Mouse (Mus musculus): ENCODE data around the gene Atp6v1g2. TPM values are rescaled to one million over a fixed set of nuclear protein-coding genes. Genes with fewer than 3 reads are reported as not detected.

The Atp6v1g2 gene
- polyA plus RNA-seq, 1 experiment from 2014 or later, result 9.4 TPM

- peak overlapping the region; percentile 43 for H3K9ac ChIP-seq
- H3K27me3 ChIP-seq, result peaks cover 11% of the 10 kb centered on the region
- peak overlapping the region; percentile 55 for H3K4me2 ChIP-seq
- no peaks in the 10 kb centered on the region for H3K9me3 ChIP-seq (replicated peaks)
- 0 out of 2 replicates have a peak, but pooled peaks have one; percentile 28 for ATAC-seq (replicated peaks; ENCODE audit: insufficient number of reproducible peaks, insufficient read depth, low FRiP score, low read depth)
- H3K4me3 ChIP-seq, result peak overlapping the region; percentile 37
- peaks cover 14% of the 10 kb centered on the region for H3K36me3 ChIP-seq
- no peak overlapping the region for H3K27ac ChIP-seq
- WGBS, result 14% methylated on average over 17 of the region's 17 CpGs
- H3K4me1 ChIP-seq (replicated peaks), result peaks cover 12% of the 10 kb centered on the region
Observed at GRCm38 (mm10) chr17:35257824-35258491, 24.5 kb downstream of the Atp6v1g2 start.

GRCm38 (mm10) chr17:35258492-35259478 lies 25.3 kb downstream of the Atp6v1g2 start:
- H3K27ac ChIP-seq, result no peak overlapping the region
- peaks cover 12% of the 10 kb centered on the region for H3K4me1 ChIP-seq (replicated peaks)
- no peak overlapping the region for H3K9ac ChIP-seq
- no peaks in the 10 kb centered on the region for H3K9me3 ChIP-seq (replicated peaks)
- H3K27me3 ChIP-seq, result peaks cover 19% of the 10 kb centered on the region
- H3K4me3 ChIP-seq, result peak overlapping the region; percentile 37; the same call in 1 of the 2 replicates
- H3K36me3 ChIP-seq, result peaks cover 5% of the 10 kb centered on the region; the same call in 1 of the 2 replicates
- ATAC-seq (replicated peaks; ENCODE audit: insufficient number of reproducible peaks, insufficient read depth, low FRiP score, low read depth), result no peak
- peak overlapping the region; percentile 55 for H3K4me2 ChIP-seq
- 50% methylated on average over 14 of the region's 14 CpGs for WGBS

- Histone ChIP-seq H3K4me1 (replicated peaks) (peaks cover 12% of the 10 kb centered on the region), H3K27me3 (peaks cover 26% of the 10 kb centered on the region), H3K4me3 (no peak overlapping the region), H3K9ac (no peak overlapping the region), H3K9me3 (replicated peaks) (no peaks in the 10 kb centered on the region), H3K4me2 (no peak overlapping the region), H3K27ac (no peak overlapping the region), H3K36me3 (no peaks in the 10 kb centered on the region)
- WGBS, result 61% methylated on average over 4 of the region's 4 CpGs
- no peak for ATAC-seq (replicated peaks; ENCODE audit: insufficient number of reproducible peaks, insufficient read depth, low FRiP score, low read depth)
Observed at GRCm38 (mm10) chr17:35259621-35260020, 26.2 kb downstream of the Atp6v1g2 start.

- 67% methylated on average over 13 of the region's 13 CpGs for WGBS
Observed at GRCm38 (mm10) chr17:35261651-35262050, 28.2 kb downstream of the Atp6v1g2 start.

GRCm38 (mm10) chr17:35262664-35263522 lies 29.4 kb downstream of the Atp6v1g2 start, which contains the start of gene H2-D1:
Gene H2-D1, plus strand, starts transcription at chr17:35262730.
- Histone ChIP-seq H3K9ac (peak within 1 kb of the TSS; percentile 65), H3K27me3 (peaks cover 47% of the 10 kb centered on the region), H3K4me1 (replicated peaks) (peaks cover 8% of the 10 kb centered on the region), H3K9me3 (replicated peaks) (no peaks in the 10 kb centered on the region), H3K27ac (no peak within 1 kb of the TSS), H3K4me2 (peak within 1 kb of the TSS; percentile 100), H3K4me3 (peak within 1 kb of the TSS; percentile 83), H3K36me3 (no peaks in the 10 kb centered on the region)
- ATAC-seq (replicated peaks; ENCODE audit: insufficient number of reproducible peaks, insufficient read depth, low FRiP score, low read depth), result peak; percentile 79
- under 1% methylated on average over 73 of the region's 73 CpGs for WGBS

More at GRCm38 (mm10) chr17:35261651-35262050, 28.2 kb downstream of the Atp6v1g2 start:
- Histone ChIP-seq H3K36me3 (no peaks in the 10 kb centered on the region), H3K4me3 (no peak overlapping the region), H3K9ac (no peak overlapping the region), H3K9me3 (replicated peaks) (no peaks in the 10 kb centered on the region), H3K4me2 (no peak overlapping the region), H3K27ac (no peak overlapping the region), H3K27me3 (peaks cover 38% of the 10 kb centered on the region), H3K4me1 (replicated peaks) (peaks cover 12% of the 10 kb centered on the region)
- no peak for ATAC-seq (replicated peaks; ENCODE audit: insufficient number of reproducible peaks, insufficient read depth, low FRiP score, low read depth)

GRCm38 (mm10) chr17:35263523-35263883 lies 30.0 kb downstream of the Atp6v1g2 start:
- H3K36me3 ChIP-seq, result no peaks in the 10 kb centered on the region
- ATAC-seq (replicated peaks; ENCODE audit: insufficient number of reproducible peaks, insufficient read depth, low FRiP score, low read depth), result 0 out of 2 replicates have a peak, but pooled peaks have one; percentile 53
- no peaks in the 10 kb centered on the region for H3K9me3 ChIP-seq (replicated peaks)
- peaks cover 49% of the 10 kb centered on the region for H3K27me3 ChIP-seq
- no peak overlapping the region for H3K27ac ChIP-seq
- H3K9ac ChIP-seq, result peak overlapping the region; percentile 65
- peak overlapping the region; percentile 100 for H3K4me2 ChIP-seq
- 3% methylated on average over 30 of the region's 31 CpGs for WGBS
- peaks cover 4% of the 10 kb centered on the region for H3K4me1 ChIP-seq (replicated peaks)
- H3K4me3 ChIP-seq, result peak overlapping the region; percentile 83

- peaks cover 2% of the 10 kb centered on the region for H3K4me1 ChIP-seq (replicated peaks)
- H3K27ac ChIP-seq, result no peak overlapping the region
- peaks cover 40% of the 10 kb centered on the region for H3K27me3 ChIP-seq
- no peaks in the 10 kb centered on the region for H3K36me3 ChIP-seq
- H3K9me3 ChIP-seq (replicated peaks), result no peaks in the 10 kb centered on the region
- no peak overlapping the region for H3K4me2 ChIP-seq
- WGBS, result 71% methylated on average over 1 of the region's 1 CpGs
- no peak overlapping the region for H3K4me3 ChIP-seq
- H3K9ac ChIP-seq, result no peak overlapping the region
- ATAC-seq (replicated peaks; ENCODE audit: insufficient number of reproducible peaks, insufficient read depth, low FRiP score, low read depth), result no peak
Observed at GRCm38 (mm10) chr17:35267399-35268086, 34.1 kb downstream of the Atp6v1g2 start.

GRCm38 (mm10) chr17:35269653-35270347 lies 36.3 kb downstream of the Atp6v1g2 start:
- Histone ChIP-seq H3K36me3 (no peaks in the 10 kb centered on the region), H3K9ac (no peak overlapping the region), H3K4me3 (no peak overlapping the region), H3K4me2 (no peak overlapping the region), H3K27me3 (peaks cover 23% of the 10 kb centered on the region; the same call in 1 of the 2 replicates), H3K4me1 (replicated peaks) (no peaks in the 10 kb centered on the region), H3K27ac (no peak overlapping the region), H3K9me3 (replicated peaks) (no peaks in the 10 kb centered on the region)
- WGBS, result 33% methylated on average over 3 of the region's 3 CpGs
- ATAC-seq (replicated peaks; ENCODE audit: insufficient number of reproducible peaks, insufficient read depth, low FRiP score, low read depth), result 0 out of 2 replicates have a peak, but pooled peaks have one; percentile 50

GRCm38 (mm10) chr17:35272249-35272648 lies 38.8 kb downstream of the Atp6v1g2 start:
- ATAC-seq (replicated peaks; ENCODE audit: insufficient number of reproducible peaks, insufficient read depth, low FRiP score, low read depth), result no peak
- Histone ChIP-seq H3K36me3 (no peaks in the 10 kb centered on the region), H3K9ac (no peak overlapping the region), H3K9me3 (replicated peaks) (no peaks in the 10 kb centered on the region), H3K4me1 (replicated peaks) (no peaks in the 10 kb centered on the region), H3K4me2 (no peak overlapping the region), H3K4me3 (no peak overlapping the region), H3K27me3 (peaks cover 32% of the 10 kb centered on the region), H3K27ac (no peak overlapping the region)
- 66% methylated on average over 3 of the region's 3 CpGs for WGBS

GRCm38 (mm10) chr17:35274770-35275169 lies 41.3 kb downstream of the Atp6v1g2 start:
- 6% methylated on average over 11 of the region's 11 CpGs for WGBS
- no peak overlapping the region for H3K9ac ChIP-seq
- no peaks in the 10 kb centered on the region for H3K9me3 ChIP-seq (replicated peaks)

More at GRCm38 (mm10) chr17:35274770-35275169, 41.3 kb downstream of the Atp6v1g2 start:
- ATAC-seq (replicated peaks; ENCODE audit: insufficient number of reproducible peaks, insufficient read depth, low FRiP score, low read depth), result no peak; the same call in 1 of the 2 replicates
- Histone ChIP-seq H3K4me3 (no peak overlapping the region), H3K27me3 (peaks cover 32% of the 10 kb centered on the region), H3K27ac (no peak overlapping the region), H3K4me2 (no peak overlapping the region), H3K36me3 (no peaks in the 10 kb centered on the region), H3K4me1 (replicated peaks) (no peaks in the 10 kb centered on the region)
